Mouse (Mus musculus) intestine, postnatal 0 days (tissue): ENCODE results near the gene Krt80. TPM values are rescaled to one million over a fixed set of nuclear protein-coding genes. Genes with fewer than 3 reads are reported as not detected.

ENCODE experiments used
- ATAC-seq: fragments of 200-750 bp; cut with Nextera tagmentation; 2 replicates; pipeline ENCODE4 v1.8.0; 2017; ENCODE audit warnings: mild to moderate bottlenecking, moderate TSS enrichment, moderate library complexity
- H3K27ac ChIP-seq: fragments of 300-500 bp; sonication (generic); 2 replicates; pipeline ENCODE4 v1.5.1; 2014; ENCODE audit warnings: mild to moderate bottlenecking, low read depth, low read length, moderate library complexity
- H3K27me3 ChIP-seq: fragments of 300-500 bp; sonication (generic); replicated peaks from 2 replicates; pipeline ENCODE4 v1.6.1; 2014; ENCODE audit warnings: low read length, mixed read lengths; ENCODE audit not compliant: control insufficient read depth, insufficient read depth
- H3K36me3 ChIP-seq: fragments of 300-500 bp; sonication (generic); 2 replicates; pipeline ENCODE4 v1.6.1; 2014; ENCODE audit warnings: mild to moderate bottlenecking, moderate library complexity; ENCODE audit not compliant: control insufficient read depth, insufficient read depth
- H3K4me1 ChIP-seq: fragments of 300-500 bp; sonication (generic); replicated peaks from 2 replicates; pipeline ENCODE4 v1.6.1; 2014; ENCODE audit warnings: antibody characterized with exemption, low read length, mixed read lengths; ENCODE audit not compliant: control insufficient read depth, insufficient read depth
- H3K4me2 ChIP-seq: fragments of 300-500 bp; sonication (generic); replicated peaks from 2 replicates; pipeline ENCODE4 v1.6.1; 2014; ENCODE audit warnings: low read depth, mild to moderate bottlenecking, moderate library complexity
- H3K4me3 ChIP-seq: fragments of 300-500 bp; sonication (generic); 2 replicates; pipeline ENCODE4 v1.5.1; 2014; ENCODE audit warnings: low read depth, low read length
- H3K9ac ChIP-seq: fragments of 300-500 bp; sonication (generic); 2 replicates; pipeline ENCODE4 v1.6.1; 2014; ENCODE audit warnings: mild to moderate bottlenecking, low read depth, low read length
- H3K9me3 ChIP-seq: fragments of 300-500 bp; sonication (generic); 2 replicates; pipeline ENCODE4 v1.6.1; 2016; ENCODE audit warnings: mixed run types; ENCODE audit not compliant: control insufficient read depth
- CTCF ChIP-seq: sonication (generic); IDR thresholded peaks from 2 replicates; pipeline ENCODE4 v1.5.1; 2016; ENCODE audit warnings: low read depth, mild to moderate bottlenecking, control low read depth, antibody characterized with exemption, moderate library complexity
- WGBS: fragments of 180-500 bp; shearing (Covaris S2); extraction: QIAGEN DNeasy Blood & Tissue Kit; methylation state at CpG from one replicate; pipeline ENCODE4 v1.1.7; 2014; 5-methylcytosine and 5-hydroxymethylcytosine counted together
- polyA plus RNA-seq: library from polyadenylated mRNA; unstranded; fragments of >200 nt; fragmentation: Nextera tagmentation; extraction: Ambion mirVana; gene quantifications from 2 replicates; pipeline ENCODE4 v1.2.1, GENCODE M21; 2015

Krt80 gene
- polyA plus RNA-seq, 1 experiment from 2014 or later: 0.40 TPM

DNA sequence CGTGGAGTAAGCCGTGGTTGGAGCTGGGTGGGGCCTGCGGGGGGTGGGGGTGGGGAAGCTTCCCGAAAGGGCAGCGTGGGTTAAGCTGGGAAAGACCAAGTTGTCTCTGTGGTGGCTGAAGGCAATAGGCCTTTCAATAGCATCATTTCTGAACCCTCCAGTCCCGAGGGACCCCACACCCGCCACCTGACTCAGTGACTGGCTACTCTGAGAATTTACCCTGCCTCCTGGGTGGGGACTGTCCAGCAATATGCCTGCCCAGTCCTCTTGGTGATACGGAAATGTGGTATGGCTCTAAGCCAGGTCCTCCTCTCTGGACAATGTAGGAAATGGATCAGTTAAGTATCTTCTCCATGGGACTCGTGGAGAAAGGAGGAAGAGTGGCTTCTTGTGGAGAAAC, 11.8 kb upstream of the Krt80 start:
- no peaks in the 10 kb centered on the region for H3K9me3 ChIP-seq
- no peak for TF ChIP-seq CTCF
- no peak for ATAC-seq
- no peak overlapping the region for H3K4me3 ChIP-seq
- H3K4me2 ChIP-seq: no peak overlapping the region
- H3K27me3 ChIP-seq: no peaks in the 10 kb centered on the region
- no peaks in the 10 kb centered on the region for H3K36me3 ChIP-seq
- 42% methylated on average over 9 of the region's 9 CpGs for whole genome bisulfite sequencing
- peaks cover 5% of the 10 kb centered on the region; the same call in 1 of the 2 replicates for H3K4me1 ChIP-seq
- H3K27ac ChIP-seq: no peak overlapping the region
- no peak overlapping the region for H3K9ac ChIP-seq

DNA sequence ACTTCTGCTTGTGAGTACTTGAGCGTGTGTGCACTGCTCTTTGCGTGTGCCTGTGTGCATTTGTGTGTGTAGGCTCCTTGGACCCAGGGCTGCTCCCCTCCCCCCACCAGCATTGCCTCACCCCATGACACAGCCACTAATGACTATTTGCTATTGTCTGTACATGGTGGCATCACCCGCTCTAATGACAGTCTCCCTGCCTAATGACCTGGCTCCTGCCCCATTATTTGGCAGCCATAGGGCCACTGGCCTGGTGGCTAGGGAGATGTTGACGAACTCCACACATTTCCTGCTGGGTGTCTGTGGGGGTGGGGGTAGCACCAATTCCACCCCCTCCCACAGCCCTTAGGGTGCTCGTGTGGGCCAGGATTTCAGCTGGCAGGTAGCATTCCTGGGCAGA, 8.7 kb upstream of the Krt80 start:
- 87% methylated on average over 5 of the region's 5 CpGs for whole genome bisulfite sequencing

DNA sequence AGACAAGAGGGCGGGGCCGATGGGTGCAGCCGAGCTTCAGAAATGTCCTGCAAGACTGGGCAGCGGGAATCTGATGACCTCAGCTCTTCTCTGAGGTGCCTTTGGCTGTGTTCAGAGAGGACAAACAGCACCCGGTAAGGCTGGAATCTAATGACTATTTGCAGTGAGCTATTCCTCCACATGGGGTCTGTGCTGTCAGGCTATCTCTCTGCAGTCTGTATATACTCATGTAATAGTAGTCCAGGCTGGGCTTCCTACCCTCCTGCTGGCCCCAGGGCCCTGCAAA, 6.8 kb upstream of the Krt80 start:
- no peak for TF ChIP-seq CTCF
- no peak overlapping the region for H3K4me3 ChIP-seq
- no peak overlapping the region for H3K9ac ChIP-seq
- WGBS: 65% methylated on average over 5 of the region's 5 CpGs
- no peak overlapping the region for H3K27ac ChIP-seq
- H3K27me3 ChIP-seq: no peaks in the 10 kb centered on the region
- no peak for ATAC-seq
- H3K4me2 ChIP-seq: no peak overlapping the region
- no peaks in the 10 kb centered on the region for H3K9me3 ChIP-seq
- H3K4me1 ChIP-seq: peaks cover 9% of the 10 kb centered on the region; the same call in 1 of the 2 replicates
- no peaks in the 10 kb centered on the region for H3K36me3 ChIP-seq

More for the DNA sequence above, 8.7 kb upstream of the Krt80 start:
- no peaks in the 10 kb centered on the region for H3K9me3 ChIP-seq
- H3K36me3 ChIP-seq: no peaks in the 10 kb centered on the region
- no peak for ATAC-seq
- H3K4me3 ChIP-seq: no peak overlapping the region
- no peak overlapping the region for H3K9ac ChIP-seq
- H3K4me2 ChIP-seq: no peak overlapping the region
- no peaks in the 10 kb centered on the region for H3K27me3 ChIP-seq
- H3K27ac ChIP-seq: no peak overlapping the region
- H3K4me1 ChIP-seq: peaks cover 5% of the 10 kb centered on the region; the same call in 1 of the 2 replicates
- TF ChIP-seq CTCF: no peak

DNA sequence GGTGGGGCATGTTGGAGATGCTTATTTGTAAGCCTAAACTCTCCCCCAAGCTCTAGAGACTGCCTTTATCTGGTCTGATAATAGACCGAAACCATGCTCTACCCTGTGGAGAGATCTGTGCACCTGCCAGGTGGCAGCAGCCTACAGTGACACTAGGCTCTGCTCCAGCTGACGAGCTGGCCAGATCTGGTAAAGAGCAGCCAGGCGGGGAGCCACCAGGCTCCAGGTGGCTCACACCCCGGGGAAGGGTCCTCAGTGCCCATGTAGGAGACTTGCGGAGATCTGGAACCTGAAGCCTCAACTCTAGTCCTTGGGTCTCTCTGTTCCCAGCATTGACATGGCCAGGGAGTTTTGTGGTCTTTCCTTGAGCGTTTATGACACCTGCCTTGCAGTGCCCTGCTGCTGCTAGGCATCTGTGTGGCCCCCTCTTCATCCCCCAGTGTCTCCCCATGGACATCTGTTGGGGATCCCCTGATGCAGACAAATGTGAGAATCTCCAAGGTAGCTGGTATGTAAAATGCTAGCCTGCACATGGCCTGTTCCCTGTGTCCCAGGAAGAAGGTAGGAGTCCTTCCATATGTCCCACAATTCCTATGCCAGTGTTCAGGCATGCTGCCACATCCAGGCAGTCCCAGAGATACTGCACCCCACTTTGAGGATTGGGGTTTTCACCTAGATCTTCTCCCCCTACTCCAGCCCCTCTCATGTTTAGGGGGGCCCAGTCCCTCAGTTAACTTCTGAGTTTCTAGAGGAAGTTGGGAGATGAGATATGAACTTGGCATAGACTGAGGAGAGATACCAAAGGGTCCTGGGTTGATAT, 6.2 kb upstream of the Krt80 start:
- H3K27me3 ChIP-seq: no peaks in the 10 kb centered on the region
- H3K4me1 ChIP-seq: peaks cover 5% of the 10 kb centered on the region; the same call in 1 of the 2 replicates
- no peak for TF ChIP-seq CTCF
- no peak for ATAC-seq
- H3K9me3 ChIP-seq: no peaks in the 10 kb centered on the region
- no peaks in the 10 kb centered on the region for H3K36me3 ChIP-seq
- H3K4me2 ChIP-seq: no peak overlapping the region
- no peak overlapping the region for H3K4me3 ChIP-seq
- 67% methylated on average over 6 of the region's 6 CpGs for WGBS
- H3K27ac ChIP-seq: no peak overlapping the region
- H3K9ac ChIP-seq: no peak overlapping the region

DNA sequence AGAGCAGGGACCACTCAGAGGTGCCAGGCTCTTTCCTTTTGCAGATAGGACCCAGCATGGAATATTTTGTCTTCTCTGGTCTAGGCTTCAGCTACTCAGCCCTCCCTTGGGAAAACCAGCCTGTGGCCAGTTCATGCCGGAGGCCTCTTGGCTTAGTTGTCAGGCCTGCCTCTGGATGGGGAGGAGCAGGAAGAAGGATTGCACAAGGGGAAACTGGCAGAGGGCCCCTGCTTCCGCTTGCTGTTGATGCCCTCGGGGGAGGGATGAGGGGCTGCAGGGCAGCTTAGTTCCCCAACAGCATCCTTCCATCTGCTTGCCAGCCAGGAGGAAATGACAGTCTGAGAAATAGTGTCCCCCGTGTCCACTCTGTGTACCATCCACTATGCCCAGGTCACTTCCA, 4.9 kb upstream of the Krt80 start:
- H3K36me3 ChIP-seq: no peaks in the 10 kb centered on the region
- H3K9ac ChIP-seq: no peak overlapping the region
- no peak overlapping the region for H3K4me3 ChIP-seq
- no peak overlapping the region for H3K27ac ChIP-seq
- WGBS: 46% methylated on average over 4 of the region's 4 CpGs
- H3K4me1 ChIP-seq: peaks cover 7% of the 10 kb centered on the region; the same call in 1 of the 2 replicates
- no peak for ATAC-seq
- H3K27me3 ChIP-seq: no peaks in the 10 kb centered on the region
- no peak for TF ChIP-seq CTCF
- H3K4me2 ChIP-seq: no peak overlapping the region
- no peaks in the 10 kb centered on the region for H3K9me3 ChIP-seq

DNA sequence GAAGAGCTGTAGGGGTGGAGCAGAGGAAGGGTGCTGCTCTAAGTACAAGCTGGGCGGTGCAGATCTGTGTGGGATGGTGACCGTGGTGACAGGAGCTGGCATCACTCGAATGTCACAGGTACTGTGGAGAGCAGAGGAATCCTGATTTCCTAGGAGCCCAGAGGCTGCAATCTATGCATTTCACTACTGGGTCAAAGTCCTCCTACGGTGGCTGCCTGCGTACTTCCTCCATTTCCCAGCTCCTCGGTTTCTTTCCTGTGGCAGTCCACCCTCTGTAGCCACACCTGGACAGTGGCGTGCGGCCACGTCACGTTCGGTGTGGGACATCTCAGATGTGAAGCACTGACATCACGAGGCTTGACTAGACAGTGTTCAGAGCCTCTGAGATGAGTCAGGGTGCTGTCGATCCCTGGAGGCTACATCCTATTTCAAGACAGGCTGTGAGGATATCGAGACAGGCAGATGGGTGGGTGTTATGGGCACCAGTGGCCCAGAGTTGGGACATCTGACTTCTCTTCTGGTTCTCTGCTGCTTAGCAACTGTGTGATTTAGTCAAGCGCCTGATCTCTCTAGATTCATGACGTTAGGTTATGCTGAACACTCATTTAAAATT, 3.4 kb upstream of the Krt80 start:
- Histone ChIP-seq H3K4me3 (no peak overlapping the region), H3K4me2 (no peak overlapping the region; the same call in 1 of the 2 replicates), H3K27me3 (no peaks in the 10 kb centered on the region), H3K9me3 (no peaks in the 10 kb centered on the region), H3K36me3 (no peaks in the 10 kb centered on the region), H3K27ac (no peak overlapping the region), H3K4me1 (peaks cover 7% of the 10 kb centered on the region; the same call in 1 of the 2 replicates), H3K9ac (no peak overlapping the region)
- no peak for TF ChIP-seq CTCF
- peak; percentile 57 for ATAC-seq
- 55% methylated on average over 16 of the region's 16 CpGs for WGBS
